21 mouse cellular contexts compared by ENCODE assay signal in genomic region chr19:28634986-28635385, GRCm38 (mm10).
"Had no signal": no experiment of that assay in that cellular context is flagged by ENCODE, and none has a peak within 500 bp of the region (broad histone marks: within the 10 kb centered on the region; RNA-seq: fewer than 3 reads in every experiment).

No protein-coding gene starts in this region.

- H3K9ac ChIP-seq: liver, postnatal 0 days; lung, embryonic 15.5 days; midbrain, embryonic 13.5 days; midbrain, embryonic 15.5 days; neural tube, embryonic 13.5 days; neural tube, embryonic 15.5 days had no signal

- H3K4me2 ChIP-seq: lung, embryonic 15.5 days; midbrain, embryonic 11.5 days; midbrain, embryonic 13.5 days; midbrain, embryonic 15.5 days; neural tube, embryonic 13.5 days; neural tube, embryonic 15.5 days had no signal

- H3K4me1 ChIP-seq: lung, embryonic 15.5 days; megakaryocyte, embryonic 14.5 days; neural tube, embryonic 15.5 days had no signal

- H3K9me3 ChIP-seq: lung, embryonic 15.5 days; megakaryocyte, embryonic 14.5 days; midbrain, embryonic 15.5 days; neural tube, embryonic 13.5 days; neural tube, embryonic 15.5 days had no signal

- H3K4me3 ChIP-seq: lung, embryonic 15.5 days; megakaryocyte, embryonic 14.5 days; midbrain, embryonic 13.5 days; midbrain, embryonic 15.5 days; neural tube, embryonic 13.5 days; neural tube, embryonic 15.5 days had no signal

- ATAC-seq: liver, postnatal 0 days; lung, postnatal 0 days; midbrain, embryonic 13.5 days; midbrain, embryonic 15.5 days had no signal

- DNase-seq: liver, postnatal 0 days; lung, adult 2 months; lung, postnatal 14 days; lung, postnatal 36 days; retina, postnatal 1 day; right cerebral cortex, adult 18-20 months; right cerebral cortex, postnatal 25 days; right cerebral cortex, postnatal 4 days; spleen, adult 18-20 months; thymus, adult 18-20 months; thymus, postnatal 14 days; thymus, postnatal 36 days had no signal

- H3K36me3 ChIP-seq: lung, embryonic 15.5 days; midbrain, embryonic 13.5 days; midbrain, embryonic 15.5 days; neural tube, embryonic 13.5 days; neural tube, embryonic 15.5 days had no signal

- H3K27ac ChIP-seq: lung, embryonic 15.5 days; macrophage; midbrain, embryonic 13.5 days; midbrain, embryonic 15.5 days; neural tube, embryonic 13.5 days; neural tube, embryonic 15.5 days had no signal

- H3K27me3 ChIP-seq: lung, embryonic 15.5 days; megakaryocyte, embryonic 14.5 days; midbrain, embryonic 15.5 days; neural tube, embryonic 13.5 days; neural tube, embryonic 15.5 days had no signal
